Mouse (Mus musculus) c-Kit-positive CD71-positive TER-119-positive erythroid progenitor cells, embryonic 14.5 days (primary cell): ENCODE data around the gene Fam13a.

Source experiments
- DNase-seq: peaks from one replicate; pipeline ENCODE4 v3.0.0-alpha.2; 2013; ENCODE audit warnings: low spot score

Fam13a gene

GRCm38 (mm10) chr6:59024164-59024724 is at the start of gene Fam13a:
TSS of gene Fam13a (minus strand) at chr6:59024549.
- DNase-seq, result peak; percentile 45

DNA sequence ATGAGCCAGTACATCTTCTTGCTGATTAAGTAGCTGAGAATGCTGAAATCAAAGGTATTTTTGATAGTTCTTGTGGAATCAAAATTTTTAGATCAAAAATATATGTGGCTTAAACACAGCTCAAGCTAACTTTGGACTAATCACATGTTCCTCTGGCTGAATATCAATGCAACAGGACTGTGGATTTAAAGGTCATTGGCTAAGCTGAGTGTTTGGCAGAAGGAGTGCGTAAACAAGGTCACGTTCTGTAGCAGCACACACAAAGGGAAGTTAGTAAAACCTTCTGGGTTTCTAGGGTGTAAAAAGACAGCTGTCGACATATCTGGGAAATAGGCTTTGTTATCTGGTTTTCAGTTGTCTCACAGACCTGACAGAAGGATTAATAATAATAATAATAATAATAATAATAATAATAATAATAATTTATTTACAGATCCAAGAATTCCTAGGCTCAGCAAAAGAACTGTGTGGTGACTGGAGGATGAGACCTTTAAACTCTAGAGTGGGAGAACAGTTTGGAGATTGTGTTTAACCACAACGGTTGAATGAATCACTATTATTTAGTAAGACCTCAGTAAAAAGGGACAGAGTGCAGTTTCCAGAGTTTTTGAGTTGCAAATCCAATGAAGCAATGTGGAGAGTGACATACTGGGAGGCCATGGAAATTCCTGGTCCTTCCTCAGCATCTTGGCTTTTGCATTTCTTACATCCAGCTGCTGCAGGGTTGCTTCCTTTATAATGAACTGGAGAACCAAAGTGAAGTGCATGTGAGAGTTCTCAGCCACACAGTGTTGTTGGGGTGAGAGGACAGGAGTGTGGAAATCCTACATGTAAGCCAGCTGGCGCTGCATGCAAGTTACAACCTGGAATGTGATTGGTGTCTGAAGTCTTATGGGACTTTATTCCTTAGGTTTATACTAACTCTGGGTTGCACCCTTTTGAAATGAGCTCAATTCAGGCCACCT is 48.0 kb upstream of the Fam13a start:
- no peak for DNase-seq

- no peak for DNase-seq
Observed at GRCm38 (mm10) chr6:59071691-59072090, 47.3 kb upstream of the Fam13a start.

DNA sequence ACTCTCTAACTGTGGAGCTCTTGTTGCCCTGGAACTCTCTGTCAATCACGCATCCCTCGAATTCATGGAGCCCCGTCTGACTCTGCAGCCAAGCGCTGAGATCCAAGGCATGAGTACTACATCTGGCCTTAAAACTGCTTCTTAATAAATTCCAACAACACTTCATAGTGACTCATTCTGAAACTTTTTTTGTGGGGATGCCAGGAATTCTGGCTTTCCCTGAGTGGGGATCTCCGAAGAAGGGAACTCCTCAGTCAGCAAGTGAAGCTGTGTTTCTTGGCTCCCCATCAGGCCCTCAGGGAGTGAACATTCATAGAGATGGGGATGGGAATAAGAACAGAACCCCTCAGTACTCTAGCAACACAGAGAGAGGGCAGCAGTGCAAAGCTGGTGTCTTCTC is 43.8 kb upstream of the Fam13a start:
- no peak for DNase-seq

GRCm38 (mm10) chr6:59064440-59064839 is 40.1 kb upstream of the Fam13a start:
- no peak for DNase-seq

DNA sequence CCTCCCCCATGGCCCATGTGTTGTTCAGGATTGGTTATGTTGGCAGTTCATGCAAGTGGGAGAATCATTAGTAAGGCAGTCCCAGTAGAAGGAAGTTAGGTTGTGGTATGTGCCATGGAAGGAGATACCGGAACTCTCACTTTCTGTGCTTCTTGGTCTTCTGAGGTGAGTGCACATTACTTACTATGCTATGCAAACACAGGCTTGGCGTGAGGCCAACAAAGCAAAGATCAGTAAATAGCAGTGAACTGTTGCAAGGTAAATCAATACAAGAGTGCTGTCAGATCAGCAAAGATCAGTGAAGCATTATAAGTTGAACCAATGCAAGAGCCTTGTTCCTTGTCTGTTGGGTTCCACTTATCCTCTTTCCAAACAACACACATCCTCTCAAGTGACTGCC is 28.9 kb upstream of the Fam13a start:
- DNase-seq, result no peak

DNA sequence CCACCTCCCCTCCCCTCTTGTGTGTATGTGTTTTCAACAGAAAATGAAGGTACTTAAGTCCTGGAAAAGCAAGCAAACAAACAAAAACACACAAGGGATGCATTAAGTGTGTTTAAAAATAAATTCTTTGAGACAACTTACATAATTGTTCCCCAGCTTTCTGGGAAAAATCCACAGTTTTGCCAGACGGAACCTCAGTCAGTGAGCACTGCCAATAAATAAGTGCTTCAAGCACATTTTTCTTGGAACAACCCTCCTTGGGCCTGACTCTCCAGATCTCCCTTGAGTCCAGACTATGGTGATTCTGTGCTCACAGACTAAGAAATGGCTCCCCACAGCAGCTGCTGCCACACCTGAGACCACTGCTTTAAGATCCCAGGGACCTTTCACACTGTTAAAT is 15.4 kb upstream of the Fam13a start:
- DNase-seq, result no peak

- no peak for DNase-seq
Observed at GRCm38 (mm10) chr6:59032748-59033147, 8.4 kb upstream of the Fam13a start.

- no peak for DNase-seq
Observed at GRCm38 (mm10) chr6:59031539-59031938, 7.2 kb upstream of the Fam13a start.

DNA sequence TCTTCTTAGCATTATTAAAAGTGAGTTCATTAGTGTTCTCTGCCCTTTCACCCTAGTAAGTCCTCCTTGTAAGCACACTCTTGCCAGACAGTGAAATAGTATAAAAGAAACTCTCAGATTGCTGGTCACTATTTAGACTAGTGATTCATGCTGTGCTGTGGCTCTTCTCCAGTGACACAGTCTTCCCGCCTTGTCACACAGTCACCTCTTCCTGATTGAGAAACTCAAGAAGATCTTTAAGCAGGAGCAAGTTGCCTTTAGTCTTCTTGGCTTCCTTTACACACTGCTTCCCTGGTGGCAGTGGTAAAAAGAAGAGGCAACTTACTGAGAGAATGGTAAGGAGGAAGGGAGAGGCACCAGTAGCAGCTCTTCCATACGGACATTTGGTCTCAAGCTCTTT is 6.3 kb upstream of the Fam13a start:
- DNase-seq, result no peak

DNA sequence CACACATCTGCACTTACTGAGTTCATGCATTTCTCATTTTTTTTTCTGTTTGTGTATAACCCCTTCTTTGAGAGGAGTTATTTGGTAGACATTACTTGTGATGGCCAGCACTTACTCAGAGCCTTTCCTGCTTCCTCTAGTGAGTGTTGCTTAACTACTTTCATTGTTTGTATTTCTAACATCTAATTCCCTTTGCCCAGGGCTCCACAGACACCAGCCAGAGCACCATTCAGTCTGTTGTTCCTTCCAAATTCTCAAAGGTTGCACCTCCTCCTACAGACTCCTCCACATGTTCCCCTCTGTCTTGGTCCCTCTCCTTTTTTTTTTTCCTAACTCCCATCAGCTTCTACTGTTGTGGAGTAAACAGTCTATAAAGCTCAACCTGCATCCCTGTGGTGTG is 5.7 kb upstream of the Fam13a start:
- DNase-seq, result no peak

DNA sequence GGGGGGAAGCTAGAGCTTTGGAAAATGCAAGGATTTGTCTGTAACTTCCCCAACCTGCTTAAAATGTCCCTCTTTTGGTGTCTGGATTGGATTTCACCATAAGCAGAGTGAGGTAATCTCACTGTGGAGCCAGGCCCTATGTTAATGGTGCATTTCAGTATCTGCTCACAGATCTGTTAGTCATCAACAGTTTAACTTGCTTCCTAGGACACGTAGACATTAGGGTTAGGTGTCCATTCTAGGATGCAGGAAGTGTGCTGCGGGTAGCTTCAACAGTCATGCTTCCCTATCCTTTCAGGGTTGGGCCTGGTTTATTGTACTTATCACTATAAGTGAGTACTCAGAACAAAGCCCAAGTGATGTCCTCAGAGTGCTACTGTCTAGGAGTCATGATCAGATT is 4.5 kb upstream of the Fam13a start:
- DNase-seq, result no peak

DNA sequence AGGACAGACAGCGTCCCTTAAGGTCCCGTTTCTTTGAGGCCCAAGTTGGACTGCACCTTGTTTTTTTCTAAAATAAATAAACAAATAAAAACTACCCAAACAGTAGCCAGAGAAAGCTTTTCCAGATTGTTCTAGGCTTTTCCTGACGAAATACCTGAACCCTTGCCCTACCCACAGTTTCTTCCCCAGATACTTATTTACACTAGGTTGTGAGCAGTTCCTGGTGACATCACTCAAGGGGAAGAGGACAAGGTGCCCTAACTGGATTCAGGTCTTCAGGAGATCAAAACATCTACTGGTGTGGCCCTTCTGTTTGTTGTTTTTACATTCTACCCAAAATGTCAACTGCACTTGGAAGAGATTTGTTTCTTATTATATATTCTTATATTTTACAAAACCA is 457 bp upstream of the Fam13a start:
- DNase-seq, result no peak

DNA sequence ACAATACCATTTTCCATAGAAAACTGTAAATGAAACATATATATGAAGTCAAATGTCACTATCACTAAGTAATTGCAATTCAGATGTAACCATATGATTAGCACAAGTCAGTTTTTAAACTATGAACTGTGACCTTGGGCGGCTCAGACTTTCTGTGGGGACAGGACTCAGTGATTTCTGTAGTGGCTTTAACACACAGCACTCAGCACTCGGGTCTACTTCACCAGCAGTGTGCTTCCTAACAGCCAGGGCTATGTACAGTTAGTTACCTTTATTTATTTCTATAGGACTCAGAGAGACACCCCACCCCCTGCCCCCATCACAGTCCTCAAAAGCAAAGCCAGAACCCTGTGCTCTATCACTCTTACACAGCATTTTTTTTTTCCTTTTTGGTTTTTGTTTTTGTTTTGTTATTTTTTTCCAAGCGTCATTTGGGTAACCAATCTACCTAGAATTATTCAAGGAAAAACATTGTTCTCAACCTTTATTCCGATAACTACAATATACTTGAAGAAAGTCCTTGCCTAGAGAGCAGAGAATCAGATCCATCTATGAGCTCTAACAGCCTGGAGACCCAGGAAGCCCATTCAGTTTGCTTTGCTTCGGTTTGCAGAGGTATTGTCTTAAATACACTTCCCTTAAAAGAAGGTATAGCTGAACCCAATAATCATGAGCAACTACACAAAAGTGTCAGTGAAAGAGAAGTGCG is 740 bp downstream of the Fam13a start:
- no peak for DNase-seq

DNA sequence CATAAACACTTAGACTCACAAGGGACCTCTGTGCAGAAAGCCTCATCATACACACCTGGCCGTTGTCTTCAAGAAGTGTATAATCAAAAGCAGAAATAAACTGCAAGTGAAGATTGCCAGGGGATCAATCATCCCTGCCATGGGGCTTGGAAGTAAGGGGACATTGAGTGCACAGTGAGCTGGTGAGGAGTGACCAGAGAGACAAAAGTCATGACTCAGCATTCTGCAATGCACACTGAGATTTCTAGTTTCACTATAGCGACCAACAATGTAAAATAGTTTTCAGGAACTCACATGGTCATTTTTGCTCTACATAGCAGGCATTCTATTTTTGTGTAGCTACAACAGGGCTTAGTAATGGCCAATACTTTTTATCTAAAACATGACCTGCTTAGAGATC is 1.7 kb downstream of the Fam13a start:
- DNase-seq, result no peak

- no peak for DNase-seq
Observed at GRCm38 (mm10) chr6:59020346-59020745, 4.0 kb downstream of the Fam13a start.

- no peak for DNase-seq
Observed at GRCm38 (mm10) chr6:59019847-59020246, 4.5 kb downstream of the Fam13a start.

DNA sequence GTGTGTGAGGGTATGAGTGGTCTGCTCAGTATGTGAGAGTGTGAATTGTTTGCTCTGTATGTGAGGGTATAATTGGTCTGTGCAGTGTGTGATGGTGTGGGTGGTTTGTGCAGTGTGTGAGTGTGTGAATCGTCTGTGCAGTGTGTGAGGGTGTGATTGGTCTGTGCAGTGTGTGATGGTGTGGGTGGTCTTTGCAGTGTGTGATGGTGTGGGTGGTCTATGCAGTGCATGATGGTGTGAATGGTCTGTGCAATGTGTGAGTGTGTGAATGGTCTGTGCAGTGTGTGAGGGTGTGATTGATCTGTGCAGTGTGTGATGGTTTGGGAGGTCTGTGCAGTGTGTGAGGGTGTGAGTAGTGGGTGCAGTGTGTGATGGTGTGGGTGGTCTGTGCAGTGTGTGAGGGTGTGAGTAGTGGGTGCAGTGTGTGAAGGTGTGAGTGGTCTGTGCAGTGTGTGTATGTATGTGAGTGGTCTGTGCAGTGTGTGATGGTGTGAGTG is 8.0 kb downstream of the Fam13a start:
- no peak for DNase-seq

GRCm38 (mm10) chr6:59014760-59015159 is 9.6 kb downstream of the Fam13a start:
- no peak for DNase-seq

DNA sequence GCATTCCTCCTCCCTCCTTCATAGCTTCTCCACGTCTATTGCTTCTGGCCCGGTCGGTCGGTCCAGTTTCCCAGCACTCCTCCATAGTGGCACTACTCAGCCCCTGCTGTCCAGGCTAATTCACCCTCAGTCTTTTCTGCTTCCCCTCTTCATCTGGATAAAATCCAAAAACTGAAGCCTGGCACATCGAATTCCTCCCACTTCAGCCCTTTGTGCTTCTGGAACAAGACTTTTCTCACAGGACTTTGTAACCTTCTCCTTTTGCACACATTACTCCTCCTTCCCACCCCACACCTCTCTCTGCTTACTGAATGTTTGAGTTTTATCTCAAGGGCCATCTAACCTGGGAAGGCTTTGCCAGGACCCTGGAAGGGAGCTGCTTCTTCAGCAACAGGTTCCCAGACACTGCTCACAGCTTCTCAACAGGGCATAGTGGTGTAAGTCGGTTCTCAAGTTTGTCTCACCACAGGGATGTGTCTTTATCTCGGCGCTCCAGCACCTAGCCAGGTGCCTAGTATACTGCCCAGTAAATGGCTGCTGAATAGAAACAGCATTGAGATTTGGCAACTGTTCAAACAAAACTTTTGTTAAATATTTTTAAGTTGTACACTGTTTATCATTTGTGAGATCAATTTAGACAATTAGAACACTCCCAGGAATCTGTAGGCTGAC is 10.1 kb downstream of the Fam13a start:
- no peak for DNase-seq

DNA sequence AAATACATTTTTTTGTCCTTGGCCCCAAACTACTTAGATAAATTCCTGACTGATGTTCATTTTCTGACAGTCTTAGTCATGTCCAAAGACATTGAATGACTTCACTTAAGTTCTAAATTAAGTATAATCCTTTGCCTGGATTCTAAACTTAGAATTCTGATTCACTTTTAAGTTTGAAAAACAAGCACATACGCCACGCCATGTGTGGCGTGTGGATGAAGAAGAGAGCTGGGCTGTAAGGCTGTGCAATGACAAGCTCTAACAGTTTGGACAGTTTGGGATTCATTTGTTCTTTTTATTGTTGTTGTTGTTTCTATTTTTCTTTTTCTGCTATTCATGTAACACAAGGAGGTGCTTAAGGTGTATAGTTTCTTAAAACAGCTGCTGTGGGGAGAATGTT is 13.6 kb downstream of the Fam13a start:
- no peak for DNase-seq

DNA sequence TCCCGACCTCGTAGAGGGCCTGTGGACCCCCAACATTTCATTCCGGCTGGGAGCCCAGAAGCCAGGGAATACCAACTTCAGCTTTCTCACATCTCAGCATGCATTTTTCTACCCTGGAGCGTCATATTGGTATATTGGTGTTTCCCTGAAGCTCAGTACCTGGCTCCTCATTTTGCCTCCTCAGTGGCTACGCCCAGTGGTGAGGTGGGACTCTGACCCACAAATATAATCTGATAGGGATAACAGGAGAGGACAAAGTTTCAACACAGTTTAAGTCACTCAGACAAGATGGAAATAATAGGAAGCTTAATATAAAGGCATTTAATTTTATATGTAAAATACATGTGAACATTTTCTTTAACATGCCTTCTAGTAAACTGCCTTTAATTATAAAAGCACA is 19.7 kb downstream of the Fam13a start:
- no peak for DNase-seq
